Mouse (Mus musculus) hindlimb bud, embryonic 11.5 days (tissue): ENCODE results near the gene Rcor1.

Source experiments
- DNase-seq: peaks from one replicate; pipeline ENCODE4 v3.0.0-alpha.2; 2012; ENCODE audit warnings: low read depth, low spot score; ENCODE audit errors: extremely low spot score

The Rcor1 gene

DNA sequence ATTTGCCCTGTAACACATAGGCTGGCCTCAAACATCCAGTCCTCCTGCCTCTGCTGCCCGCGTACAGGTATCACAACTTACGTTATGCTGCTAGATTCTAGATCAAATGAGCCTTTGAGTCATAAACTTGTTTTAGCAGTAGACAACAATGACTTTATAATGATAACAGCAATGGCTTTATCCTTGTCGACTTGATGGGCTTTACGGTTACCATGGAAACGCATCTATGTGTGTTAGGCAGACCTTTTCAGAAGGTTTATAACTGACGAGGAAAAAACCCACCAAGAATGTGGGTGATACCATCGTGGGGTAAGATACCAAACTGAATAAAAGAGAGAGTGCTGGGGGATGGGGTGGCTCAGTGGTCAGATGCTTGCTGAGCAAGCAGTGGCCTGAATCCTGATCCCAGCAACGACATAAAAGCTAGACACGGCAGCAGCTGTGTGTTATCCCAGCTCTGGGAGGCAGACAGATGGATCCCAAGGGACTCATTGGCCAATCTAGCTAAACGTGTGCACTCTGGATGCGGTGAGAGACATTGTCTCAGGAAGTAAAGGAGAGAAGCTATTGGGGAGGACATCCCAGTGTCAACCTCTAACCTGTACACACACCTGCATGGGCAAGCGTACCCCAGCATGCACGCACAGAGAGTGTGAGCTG is 85.6 kb downstream of the Rcor1 start:
- no peak for DNase-seq

DNA sequence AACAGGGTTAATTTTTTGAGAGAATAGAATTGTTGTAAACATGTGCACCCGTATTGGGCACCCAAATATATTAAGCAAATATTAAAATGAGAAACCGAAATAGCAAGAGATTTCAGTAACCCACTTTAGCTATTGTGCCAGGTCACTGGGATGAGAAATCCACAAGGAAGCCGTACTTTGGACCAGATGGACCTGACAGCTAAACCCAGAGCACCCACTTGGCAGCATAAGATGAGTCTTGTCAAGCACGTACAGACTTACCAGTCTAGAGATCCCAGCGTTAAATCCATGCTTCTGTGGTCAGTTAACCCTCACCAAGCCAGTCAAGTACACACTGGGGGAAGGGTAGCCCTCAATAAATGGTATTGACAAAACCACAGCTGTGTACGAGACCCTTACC is 86.5 kb downstream of the Rcor1 start:
- DNase-seq, result no peak

DNA sequence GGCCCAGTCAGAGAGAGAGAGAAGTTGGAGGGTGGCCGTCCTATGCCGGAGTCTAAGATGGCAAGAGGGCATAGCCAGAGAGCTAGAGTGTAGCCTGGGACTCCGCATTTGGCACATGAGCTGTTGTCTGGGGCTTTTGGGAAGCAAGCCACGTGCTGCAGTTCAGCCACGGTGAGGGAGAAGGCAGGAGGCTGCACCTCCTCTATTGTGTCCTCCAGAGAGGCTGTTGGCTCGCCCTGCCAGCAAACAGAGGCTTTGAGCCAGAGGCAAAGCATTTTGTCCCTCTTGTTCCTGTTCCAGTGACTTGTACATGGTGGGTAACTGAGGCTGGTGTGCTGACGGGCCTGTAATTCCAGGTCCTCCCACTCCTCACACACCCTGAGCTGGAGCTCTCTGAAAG is 95.0 kb downstream of the Rcor1 start:
- no peak for DNase-seq

DNA sequence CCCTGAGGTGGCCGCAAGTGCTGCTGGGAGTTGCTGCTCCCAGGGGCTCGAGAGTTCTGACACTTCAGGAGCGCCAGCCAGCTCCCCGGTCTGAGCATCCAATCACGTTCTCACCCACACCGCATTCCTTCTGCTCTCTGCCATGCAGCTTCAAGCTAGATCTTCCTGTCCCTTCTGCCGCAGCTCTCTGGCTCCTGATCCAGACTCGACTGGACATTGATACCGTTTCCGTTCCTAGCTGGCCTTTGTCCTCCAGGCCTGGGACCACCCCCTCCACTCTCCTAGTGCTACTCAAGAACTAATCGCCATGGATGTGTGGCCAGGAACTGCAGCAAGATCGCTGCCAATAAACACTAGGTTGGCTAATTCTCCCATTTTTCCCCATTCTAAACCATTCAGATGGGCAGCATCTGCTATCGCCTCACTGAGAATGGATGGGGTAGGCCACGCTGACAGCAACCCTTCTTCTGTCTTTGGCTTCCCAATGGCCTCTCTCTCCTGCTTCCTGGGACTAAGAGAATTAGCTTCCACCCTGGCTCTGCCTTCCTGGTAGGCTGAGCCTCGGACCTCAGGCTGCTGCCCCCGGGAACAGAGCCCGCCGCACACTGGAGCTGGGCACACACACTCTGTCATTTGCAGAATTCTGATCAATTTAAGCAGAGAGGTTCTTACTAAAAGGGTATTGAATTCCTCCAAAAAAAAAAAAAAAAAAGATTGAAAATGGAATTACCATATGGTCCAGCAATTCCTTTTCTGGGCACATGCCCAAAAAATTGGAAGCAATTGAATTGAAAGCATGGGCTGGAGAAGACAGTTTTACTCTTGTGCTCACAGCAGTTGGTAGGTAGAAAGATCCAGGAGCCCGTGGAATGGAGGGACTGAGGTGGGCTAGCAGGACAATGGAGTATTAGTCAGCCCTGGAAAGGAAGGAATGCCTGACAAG is 95.9 kb downstream of the Rcor1 start:
- no peak for DNase-seq

DNA sequence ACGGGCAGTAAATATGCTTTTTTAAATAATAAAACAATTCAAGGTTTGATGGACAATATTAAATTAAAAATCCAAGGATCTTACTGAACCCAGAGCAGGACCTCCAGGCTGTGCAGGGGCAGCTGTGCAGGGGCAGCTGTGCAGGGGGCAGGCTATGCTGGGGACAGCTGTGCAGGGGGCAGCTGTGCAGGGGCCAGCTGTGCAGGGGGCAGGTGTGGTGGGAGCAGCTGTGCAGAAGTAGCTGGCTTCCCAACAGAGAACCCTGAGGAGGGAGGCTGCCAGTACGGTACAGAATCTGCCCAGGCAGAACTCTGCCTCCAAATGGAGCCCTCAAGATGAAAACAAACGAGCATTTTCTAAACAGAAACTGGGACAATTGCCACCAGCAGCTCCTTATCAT is 96.8 kb downstream of the Rcor1 start:
- DNase-seq, result no peak

DNA sequence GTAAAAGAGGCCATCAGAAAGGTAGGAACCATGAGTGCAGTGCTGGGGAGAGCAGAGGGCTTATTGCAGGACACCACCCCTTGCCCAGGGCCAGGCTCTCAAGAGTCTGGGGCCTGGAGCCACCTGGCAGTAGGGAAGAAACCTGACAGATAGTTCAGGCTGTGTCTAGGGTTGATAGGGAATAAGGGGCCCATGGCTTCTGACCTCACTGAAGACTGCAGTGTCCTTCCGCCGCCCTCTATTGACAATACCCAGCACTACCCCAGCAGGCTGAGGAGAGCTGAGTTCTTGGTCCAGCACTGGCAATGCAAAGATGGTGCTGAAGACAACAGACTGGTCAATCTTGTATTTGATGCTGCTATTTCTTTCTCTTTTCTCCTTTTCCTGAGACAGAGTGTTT is 97.9 kb downstream of the Rcor1 start:
- DNase-seq, result no peak

DNA sequence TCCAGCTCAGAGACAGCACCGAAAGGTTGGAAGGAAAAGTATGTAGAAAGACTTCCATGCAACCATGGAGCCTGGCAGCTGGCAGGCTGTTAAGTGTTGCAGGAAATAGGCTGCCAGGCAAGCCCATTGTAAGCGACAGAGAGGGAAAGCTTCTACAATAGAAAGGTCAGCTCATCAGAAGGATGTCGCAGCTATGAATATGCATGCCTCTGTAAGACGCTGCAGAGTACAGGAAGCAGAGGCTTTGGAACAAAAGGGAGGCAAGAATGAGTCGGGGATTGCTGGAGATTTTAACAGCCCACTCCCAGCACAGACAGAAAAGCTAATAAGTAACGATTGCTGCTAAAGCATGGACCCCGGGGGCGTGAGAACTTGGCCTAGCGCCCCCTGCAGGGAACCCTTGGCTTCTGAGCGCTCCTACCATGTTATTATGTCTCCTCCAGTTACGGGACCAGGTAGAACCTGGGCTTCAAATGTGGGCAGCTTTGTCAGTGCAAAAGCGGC is 103.9 kb downstream of the Rcor1 start:
- DNase-seq, result no peak

DNA sequence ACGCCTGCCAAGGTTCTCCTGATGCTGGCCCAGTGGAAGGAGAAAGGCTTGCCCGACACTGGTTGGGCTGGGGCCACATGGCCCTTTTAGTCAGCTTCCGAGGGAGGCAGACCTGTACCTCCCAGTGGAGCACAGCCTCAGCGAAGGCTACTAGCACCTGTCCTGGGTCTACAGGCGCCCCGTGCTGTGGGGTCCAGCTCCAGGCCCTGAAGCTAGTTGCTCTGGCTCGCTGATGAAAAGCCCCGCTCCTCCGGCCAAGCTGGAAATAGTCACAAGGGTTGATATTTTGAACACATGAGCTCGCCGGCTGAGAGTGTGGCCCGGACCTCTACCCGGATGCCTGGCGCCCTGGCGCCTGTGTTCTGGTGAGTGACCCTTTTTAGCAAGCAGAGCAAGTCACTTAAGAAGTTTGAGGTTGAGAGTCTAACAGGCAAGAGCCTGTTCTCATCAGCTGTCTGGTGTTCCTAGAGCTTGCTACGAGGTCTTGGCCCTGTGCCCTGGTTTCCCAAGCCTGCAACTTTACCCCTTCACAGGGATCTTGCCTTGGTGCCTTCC is 104.4 kb downstream of the Rcor1 start:
- DNase-seq, result no peak

DNA sequence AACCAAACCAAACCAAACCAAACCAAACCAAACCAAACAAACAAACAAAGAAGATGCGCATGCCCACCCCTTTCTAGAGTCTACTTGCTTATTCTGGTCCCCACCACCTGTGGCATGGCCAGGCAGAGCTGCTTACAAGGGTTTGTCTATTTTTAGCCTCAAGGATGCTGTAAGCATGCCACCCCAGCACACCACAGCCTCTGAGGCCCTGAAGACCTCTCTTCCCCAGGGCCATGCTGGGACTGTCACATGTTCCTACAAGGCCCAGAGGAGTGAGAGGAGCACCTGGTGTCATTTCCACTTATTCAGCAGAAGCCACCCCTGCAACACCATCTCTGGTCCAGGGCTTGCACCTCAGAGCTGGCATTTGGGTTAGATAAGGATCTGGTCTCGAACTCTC is 105.4 kb downstream of the Rcor1 start:
- no peak for DNase-seq

DNA sequence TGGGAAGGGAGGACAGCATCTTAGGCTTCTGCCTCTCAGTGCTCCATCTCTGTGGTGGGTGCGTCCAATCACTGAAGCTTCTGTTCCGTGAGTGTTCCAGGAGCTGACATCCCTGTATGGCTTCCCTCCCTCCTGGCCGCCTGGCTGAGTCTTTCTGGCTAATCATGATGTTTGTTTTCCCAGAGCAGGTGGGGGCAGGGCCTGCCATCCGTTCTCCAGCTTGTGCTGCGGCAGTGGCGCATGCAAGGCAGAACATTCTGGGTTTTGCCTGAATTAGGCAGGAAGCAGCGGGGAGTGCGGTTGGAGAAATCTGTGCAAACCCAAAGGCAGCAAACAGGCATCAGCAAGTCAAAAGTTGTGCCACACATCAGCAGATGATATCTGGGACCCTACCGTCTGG is 106.1 kb downstream of the Rcor1 start:
- no peak for DNase-seq

DNA sequence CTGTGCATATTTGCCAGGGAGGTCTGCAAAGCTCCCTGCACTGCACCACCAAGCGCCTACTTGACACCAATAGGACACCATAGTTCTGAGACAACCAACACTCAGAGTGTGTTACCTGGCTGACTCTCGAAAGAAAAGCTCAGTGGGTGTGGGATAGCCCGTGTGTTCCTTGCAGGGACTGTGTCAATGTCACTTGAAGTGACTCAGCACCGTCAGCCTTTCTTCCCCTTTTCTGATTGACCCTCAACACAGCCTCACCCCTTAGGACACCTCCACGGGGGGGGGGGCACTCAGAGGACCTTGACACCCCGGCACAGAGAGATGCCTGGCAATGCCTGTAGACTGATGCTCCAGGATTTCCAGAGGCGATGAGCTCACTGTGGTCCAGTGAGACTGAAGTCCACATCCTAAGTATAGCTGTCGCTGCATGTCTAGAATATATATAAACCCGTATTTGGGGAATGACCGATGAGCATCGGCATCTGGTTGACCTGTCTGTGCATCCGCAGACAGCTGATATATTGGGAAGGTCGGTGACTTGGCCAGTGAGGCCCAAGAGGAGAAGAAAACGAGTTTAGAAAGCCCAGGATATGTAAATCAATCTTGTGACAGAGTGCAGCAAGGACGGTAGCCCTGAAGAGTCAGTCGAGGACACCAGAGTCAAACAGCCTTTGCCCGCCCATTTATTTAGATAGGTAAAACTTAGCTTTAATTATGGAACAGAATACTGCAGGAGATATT is 110.5 kb downstream of the Rcor1 start:
- DNase-seq, result no peak

DNA sequence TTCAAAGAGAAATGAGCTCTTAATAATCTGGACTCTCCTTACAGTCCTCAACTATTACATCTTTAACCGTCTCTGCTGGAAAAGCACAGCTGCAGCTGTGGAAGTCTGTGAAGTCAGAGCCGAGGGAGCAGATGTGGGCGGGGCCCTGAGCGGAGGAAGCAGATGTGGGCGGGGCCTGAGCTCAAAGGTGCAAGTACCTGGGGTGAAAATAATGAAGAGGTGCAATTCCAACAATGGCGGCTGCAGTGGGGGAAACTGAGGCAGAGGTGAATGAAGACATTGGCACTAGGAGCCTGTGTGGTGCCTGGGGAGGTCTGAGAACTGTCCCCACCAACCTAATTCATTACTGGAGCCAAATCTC is 111.1 kb downstream of the Rcor1 start:
- DNase-seq, result no peak

DNA sequence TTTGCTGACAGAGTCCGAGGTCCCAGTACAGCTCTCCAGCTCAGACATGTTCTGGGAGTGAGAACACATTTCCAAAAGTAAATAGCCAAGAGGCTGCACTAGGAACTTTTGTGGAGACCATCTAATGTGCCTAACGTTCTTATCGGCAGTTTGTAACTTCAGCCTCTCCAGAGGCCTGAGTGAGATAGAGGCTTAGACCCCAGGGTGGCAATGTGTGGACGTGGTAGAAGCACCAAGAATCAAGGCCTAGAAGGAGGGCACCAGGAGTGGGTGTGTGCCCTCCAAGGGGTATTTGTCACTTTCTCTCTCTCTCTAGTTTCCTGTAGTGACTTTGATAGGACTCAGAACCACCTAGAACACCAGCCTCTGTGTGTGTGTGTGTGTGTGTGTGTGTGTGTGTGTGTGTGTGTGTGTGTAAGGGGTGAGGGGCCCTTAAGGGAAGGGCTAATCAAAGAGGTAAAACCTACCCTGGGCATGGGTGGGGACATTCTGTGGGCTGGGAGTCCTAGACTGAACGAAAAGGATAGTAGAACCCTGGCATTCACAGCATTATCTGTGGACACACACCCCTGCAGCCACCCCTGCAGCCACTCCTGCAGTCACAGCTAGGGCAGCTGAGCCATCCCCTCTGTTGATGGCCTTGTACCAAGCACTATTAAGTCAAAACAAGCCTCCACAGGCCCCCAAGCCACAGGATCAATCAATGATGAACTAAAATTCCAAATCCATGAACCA is 112.4 kb downstream of the Rcor1 start:
- no peak for DNase-seq

DNA sequence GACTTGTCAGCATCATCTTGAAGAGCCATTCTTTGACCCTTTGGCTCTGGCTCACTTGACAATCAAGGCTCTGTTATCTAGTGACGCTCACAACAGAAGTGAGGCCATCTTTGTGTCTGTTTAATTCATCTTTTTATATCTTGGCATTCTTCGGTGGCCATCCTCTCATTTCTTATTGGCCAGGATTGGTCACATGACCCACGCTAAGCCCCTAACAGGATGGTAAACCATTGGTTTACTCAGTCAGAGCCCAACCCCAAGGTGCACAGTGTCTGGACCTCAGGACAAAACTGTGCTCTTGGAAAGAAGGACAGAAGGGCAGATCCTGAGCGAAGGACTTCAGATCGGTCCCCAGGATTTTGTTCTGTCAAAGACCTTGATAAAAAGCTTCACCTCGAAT is 113.4 kb downstream of the Rcor1 start:
- DNase-seq, result no peak

DNA sequence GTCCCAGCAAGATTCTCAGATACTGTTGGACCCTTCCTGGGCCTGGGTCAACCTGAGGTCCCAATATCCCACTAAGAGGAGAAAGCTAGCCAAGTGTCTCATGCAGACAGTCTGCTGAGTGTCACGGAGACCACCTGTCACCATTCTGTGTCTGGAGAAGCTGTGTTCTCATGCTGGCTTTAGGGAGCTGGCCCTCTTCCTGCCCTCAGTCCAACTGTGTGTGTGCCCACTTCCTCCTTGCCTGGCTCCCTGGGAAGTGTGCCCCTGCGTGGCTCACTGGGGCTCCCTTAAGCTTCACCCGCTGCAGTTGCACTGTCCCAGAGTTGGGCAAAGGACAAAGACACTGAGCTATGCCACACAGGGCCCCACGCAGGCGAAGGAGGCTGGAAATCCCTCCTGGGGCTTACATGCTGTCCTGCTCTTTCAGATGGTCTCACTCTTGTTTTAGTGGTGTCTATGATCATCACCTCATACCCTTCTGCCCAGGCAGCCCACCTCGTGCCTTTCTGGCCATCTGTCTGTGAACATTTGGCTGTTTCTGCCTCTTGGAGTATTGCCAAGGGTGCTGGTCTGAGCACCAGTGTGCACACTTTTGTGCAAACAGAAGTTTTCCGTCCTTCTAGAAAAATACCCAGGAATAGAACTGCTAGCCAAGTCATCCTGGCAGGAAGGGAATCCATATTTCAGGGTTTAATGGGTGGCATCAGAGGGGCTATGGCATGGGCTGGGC is 114.0 kb downstream of the Rcor1 start:
- DNase-seq, result no peak

DNA sequence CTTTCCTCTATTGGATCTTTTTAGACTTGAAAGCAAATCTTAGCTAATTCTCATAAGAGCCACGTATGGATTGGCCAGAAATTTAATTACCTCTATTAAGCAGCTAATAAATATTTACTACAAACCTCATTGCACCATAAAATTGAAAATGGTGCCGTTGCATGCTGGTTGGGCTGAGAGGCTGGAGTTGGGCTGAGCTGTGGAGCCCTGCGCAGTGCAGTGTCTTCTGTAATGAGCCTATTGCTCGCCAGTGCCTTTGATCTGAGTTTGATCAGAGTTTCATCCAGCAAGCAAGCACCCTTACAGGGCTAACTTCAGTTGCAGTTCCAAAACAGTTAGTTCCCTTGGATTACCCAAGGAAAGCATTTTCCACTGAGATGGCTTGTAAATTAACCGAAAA is 114.8 kb downstream of the Rcor1 start:
- DNase-seq, result no peak

DNA sequence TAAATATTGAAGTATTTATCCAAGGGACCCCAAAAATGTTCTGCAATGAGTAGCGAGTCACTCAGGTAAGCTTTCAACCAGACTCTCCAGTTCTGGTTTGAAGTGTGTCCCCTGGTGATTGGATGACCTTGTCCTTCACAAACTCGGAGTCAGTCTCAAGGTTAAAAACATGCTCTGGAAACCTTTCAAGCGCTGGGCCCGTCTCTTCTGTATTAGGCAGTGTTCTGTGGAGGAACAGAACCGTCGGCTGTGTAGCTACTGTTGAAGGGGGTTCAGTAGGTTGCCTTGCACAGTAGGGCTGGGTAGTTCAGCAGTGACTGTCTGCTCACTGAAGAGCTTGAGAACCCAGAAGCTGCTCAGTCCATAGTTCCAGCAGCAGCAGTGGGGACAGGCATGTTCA is 115.5 kb downstream of the Rcor1 start:
- DNase-seq, result no peak

DNA sequence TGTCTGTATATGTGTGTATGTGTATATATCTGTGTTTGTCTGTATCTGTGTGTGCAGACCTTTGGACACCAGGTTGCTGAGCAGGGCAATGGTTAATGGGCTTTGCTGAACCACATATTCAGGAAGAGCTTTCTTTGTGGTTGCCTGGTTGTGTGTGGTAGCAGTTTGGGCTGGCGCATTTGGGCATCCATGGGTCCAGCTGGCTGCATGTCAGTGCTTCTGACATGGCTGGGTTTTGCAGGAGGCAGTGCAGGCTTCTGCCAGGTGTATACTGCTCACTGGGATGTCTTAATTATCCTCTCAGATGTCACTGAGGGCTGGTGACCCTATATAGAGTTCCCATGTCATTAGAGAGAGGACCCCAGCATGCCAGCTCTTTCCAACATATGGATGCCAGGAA is 116.6 kb downstream of the Rcor1 start:
- no peak for DNase-seq

DNA sequence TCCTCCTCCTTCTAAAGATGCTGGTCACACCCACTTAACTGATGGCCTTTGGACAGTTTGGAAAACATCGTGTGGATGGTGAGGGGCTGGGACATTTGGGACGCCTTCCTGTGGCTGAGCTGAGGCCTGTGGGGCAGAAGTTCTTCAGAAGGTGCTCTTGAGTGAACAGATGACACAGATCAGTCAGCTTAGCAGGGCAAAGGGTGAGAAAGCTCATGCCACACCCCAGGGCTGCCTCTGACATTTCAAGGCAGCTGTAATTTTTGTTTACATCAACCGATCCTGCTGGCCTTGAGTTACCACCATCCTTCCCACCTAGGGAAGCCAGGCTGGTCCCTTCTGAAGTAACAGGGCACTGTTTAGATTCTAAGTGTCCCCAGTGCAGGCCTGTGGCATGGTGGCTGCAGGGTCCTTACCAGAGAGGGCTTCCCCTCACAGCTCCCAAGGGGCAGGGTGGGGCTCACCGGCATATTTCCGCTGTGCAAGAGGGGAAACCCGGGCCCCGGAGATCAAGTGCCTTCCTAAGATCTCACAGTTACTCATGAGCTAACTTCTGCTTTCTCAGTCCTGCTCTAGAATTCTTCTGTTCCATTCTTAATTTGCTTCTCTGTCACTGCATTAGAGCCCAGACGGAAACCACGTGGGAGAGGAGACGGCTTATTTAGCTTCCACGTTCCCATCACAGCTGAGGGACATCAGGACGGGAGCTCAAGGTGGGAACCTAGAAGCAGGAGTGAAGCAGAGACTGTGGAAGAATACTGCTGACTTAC is 120.7 kb downstream of the Rcor1 start:
- DNase-seq, result no peak
